Mouse (Mus musculus): ENCODE results near the gene Ypel1. TPM values are rescaled to one million over a fixed set of nuclear protein-coding genes. Genes with fewer than 3 reads are reported as not detected.

Ypel1 gene
- polyA plus RNA-seq, 1 experiment from 2014 or later, result 95.5 TPM

- DNase-seq (ENCODE audit: low spot score), result no peak
- H3K9me3 ChIP-seq, result no peaks in the 10 kb centered on the region
- 84% methylated on average over 7 of the region's 7 CpGs for WGBS
- H3K4me3 ChIP-seq, result no peak overlapping the region
- no peaks in the 10 kb centered on the region for H3K27me3 ChIP-seq (replicated peaks; ENCODE audit: low read depth, poor library complexity, severe bottlenecking)
- H3K36me3 ChIP-seq (replicated peaks), result peaks cover 97% of the 10 kb centered on the region
- H3K27ac ChIP-seq (replicated peaks), result no peak overlapping the region
- no peaks in the 10 kb centered on the region for H3K4me1 ChIP-seq
Observed at GRCm38 (mm10) chr16:17102630-17103220, 33.2 kb downstream of the Ypel1 start.

GRCm38 (mm10) chr16:17104600-17104999 is 35.1 kb downstream of the Ypel1 start:
- Histone ChIP-seq H3K27me3 (replicated peaks; ENCODE audit: low read depth, poor library complexity, severe bottlenecking) (no peaks in the 10 kb centered on the region), H3K4me1 (peaks cover 2% of the 10 kb centered on the region; the same call in 1 of the 2 replicates), H3K9me3 (no peaks in the 10 kb centered on the region), H3K27ac (replicated peaks) (no peak overlapping the region), H3K4me3 (no peak overlapping the region), H3K36me3 (replicated peaks) (peaks cover 94% of the 10 kb centered on the region)
- DNase-seq (ENCODE audit: low spot score), result no peak
- 95% methylated on average over 4 of the region's 4 CpGs for WGBS

- Histone ChIP-seq H3K4me1 (peaks cover 11% of the 10 kb centered on the region), H3K36me3 (replicated peaks) (peaks cover 72% of the 10 kb centered on the region), H3K4me3 (peak within 1 kb of the TSS; percentile 69), H3K9me3 (no peaks in the 10 kb centered on the region), H3K27me3 (replicated peaks; ENCODE audit: low read depth, poor library complexity, severe bottlenecking) (no peaks in the 10 kb centered on the region), H3K27ac (replicated peaks) (peak within 1 kb of the TSS; percentile 61)
- WGBS, result 10% methylated on average over 38 of the region's 38 CpGs
- DNase-seq (ENCODE audit: low spot score), result peak; percentile 77
Observed at GRCm38 (mm10) chr16:17110771-17111743, 41.6 kb downstream of the Ypel1 start, which contains the start of gene Ppil2. Ppil2 (minus strand) TSS chr16:17111257.

- H3K9me3 ChIP-seq, result no peaks in the 10 kb centered on the region
- no peak for DNase-seq (ENCODE audit: low spot score)
- peaks cover 10% of the 10 kb centered on the region for H3K4me1 ChIP-seq
- WGBS, result 89% methylated on average over 5 of the region's 5 CpGs
- peaks cover 100% of the 10 kb centered on the region for H3K36me3 ChIP-seq (replicated peaks)
- H3K4me3 ChIP-seq, result no peak overlapping the region
- no peaks in the 10 kb centered on the region for H3K27me3 ChIP-seq (replicated peaks; ENCODE audit: low read depth, poor library complexity, severe bottlenecking)
- H3K27ac ChIP-seq (replicated peaks), result no peak overlapping the region
Observed at GRCm38 (mm10) chr16:17117309-17117799, 47.9 kb downstream of the Ypel1 start.

DNA sequence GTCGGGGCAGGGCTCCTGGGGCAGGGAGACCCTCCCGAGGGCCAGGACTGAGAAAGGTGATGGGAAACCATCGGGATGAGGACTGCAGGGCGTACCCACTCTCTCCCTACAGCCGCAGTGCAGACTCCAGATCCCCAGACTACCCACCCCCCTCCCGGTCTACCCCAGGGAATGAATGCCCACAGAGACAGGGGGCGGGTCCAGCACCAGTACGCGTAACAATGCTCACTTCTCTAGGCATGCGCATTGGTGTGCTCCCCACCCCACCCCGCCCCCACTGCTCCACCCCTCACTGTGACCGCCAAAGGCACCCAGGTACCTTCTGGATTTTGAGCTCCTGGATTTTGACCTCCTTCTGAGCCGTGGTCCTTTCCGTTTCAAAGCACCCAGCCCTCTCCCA is 52.1 kb downstream of the Ypel1 start:
- no peak for DNase-seq (ENCODE audit: low spot score)
- Histone ChIP-seq H3K9me3 (no peaks in the 10 kb centered on the region), H3K4me3 (0 out of 2 replicates have a peak overlapping the region, but pooled peaks have one; percentile 17), H3K27ac (replicated peaks) (no peak overlapping the region), H3K27me3 (replicated peaks; ENCODE audit: low read depth, poor library complexity, severe bottlenecking) (no peaks in the 10 kb centered on the region), H3K36me3 (replicated peaks) (peaks cover 73% of the 10 kb centered on the region), H3K4me1 (peaks cover 38% of the 10 kb centered on the region)
- 53% methylated on average over 14 of the region's 14 CpGs for WGBS

DNA sequence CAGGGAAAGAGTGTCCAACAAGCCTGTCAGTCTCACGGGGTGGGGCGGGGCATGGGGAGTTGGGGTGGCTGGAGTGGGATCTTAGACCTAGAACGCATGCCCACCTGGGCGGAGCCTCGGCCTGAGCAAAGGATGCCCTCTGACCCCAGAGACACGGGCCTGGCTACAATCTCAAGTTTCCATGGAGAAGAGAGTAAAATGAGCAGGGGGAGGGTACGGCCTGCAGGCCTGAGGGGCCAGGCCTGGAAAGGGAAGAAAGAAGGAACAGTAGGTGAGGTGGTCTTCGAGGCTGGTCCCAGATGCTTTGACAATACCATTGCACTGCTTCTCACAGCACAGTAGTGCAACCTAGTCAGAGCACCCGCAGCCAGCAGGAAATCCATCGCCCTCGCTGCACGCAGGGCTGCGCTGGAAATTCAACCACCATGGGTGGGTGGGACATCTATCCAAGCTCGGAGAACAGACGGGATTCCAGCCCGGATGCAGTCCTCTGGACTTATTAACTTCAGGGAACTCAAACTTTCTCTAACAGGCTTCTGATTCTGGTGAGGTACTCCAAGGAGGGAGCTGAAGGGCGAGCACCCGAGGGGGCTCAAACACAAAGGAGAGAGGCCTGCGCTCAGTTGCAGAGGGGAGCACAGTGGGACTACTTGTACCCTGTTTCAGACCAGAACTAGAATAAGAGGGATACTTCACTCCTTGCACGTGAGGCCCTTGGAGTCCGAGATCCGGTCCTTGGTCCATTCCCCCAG is 54.8 kb downstream of the Ypel1 start:
- WGBS, result 2% methylated on average over 22 of the region's 22 CpGs

DNA sequence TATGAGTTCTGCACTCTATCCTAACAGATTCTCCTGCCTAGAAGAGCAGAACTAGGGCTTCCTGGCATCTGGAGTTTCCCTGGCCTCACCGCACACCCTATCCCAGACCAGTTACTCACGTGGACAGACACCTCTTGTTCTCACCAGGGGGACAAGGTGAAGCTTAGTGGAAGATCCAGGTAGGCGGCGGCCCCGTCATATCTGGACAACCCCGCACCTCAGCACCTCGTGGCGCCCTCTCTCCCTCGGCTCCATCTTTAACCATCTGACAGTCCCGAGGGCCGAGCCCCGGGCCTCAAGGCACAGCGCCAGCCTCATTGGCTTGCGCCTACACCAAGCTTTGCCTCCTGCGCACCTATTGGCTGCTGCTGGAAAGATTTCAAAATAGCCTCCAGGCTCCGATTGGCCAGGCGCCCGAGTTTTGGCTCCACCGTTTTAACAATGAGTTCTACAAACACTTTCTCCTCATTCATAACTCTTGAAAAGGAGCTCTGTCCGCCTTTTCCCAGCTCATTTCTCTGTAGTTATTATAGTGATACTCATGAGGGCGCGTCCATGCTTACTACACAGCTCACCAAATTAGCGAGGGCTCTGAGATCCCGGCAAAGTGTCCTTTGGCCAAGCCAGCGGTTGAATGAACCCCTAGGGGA is 55.5 kb downstream of the Ypel1 start, which contains the start of gene 2610318N02Rik:
TSS of gene 2610318N02Rik (minus strand) at position 297 of the 650 bp plus-strand sequence.
- Histone ChIP-seq H3K36me3 (replicated peaks) (peaks cover 46% of the 10 kb centered on the region), H3K27ac (replicated peaks) (peak within 1 kb of the TSS; percentile 91), H3K9me3 (no peaks in the 10 kb centered on the region), H3K4me3 (peak within 1 kb of the TSS; percentile 73), H3K4me1 (peaks cover 38% of the 10 kb centered on the region), H3K27me3 (replicated peaks; ENCODE audit: low read depth, poor library complexity, severe bottlenecking) (no peaks in the 10 kb centered on the region)
- under 1% methylated on average over 25 of the region's 25 CpGs for WGBS
- DNase-seq (ENCODE audit: low spot score), result peak; percentile 92

More for the DNA sequence above, 54.8 kb downstream of the Ypel1 start:
- Histone ChIP-seq H3K27ac (replicated peaks) (peak overlapping the region; percentile 91), H3K36me3 (replicated peaks) (peaks cover 46% of the 10 kb centered on the region), H3K27me3 (replicated peaks; ENCODE audit: low read depth, poor library complexity, severe bottlenecking) (no peaks in the 10 kb centered on the region), H3K4me1 (peaks cover 38% of the 10 kb centered on the region), H3K9me3 (no peaks in the 10 kb centered on the region), H3K4me3 (peak overlapping the region; percentile 73)
- peak; percentile 90 for DNase-seq (ENCODE audit: low spot score)

- Histone ChIP-seq H3K27ac (replicated peaks) (no peak overlapping the region), H3K4me3 (no peak overlapping the region), H3K4me1 (peaks cover 44% of the 10 kb centered on the region), H3K36me3 (replicated peaks) (peaks cover 31% of the 10 kb centered on the region), H3K9me3 (no peaks in the 10 kb centered on the region), H3K27me3 (replicated peaks; ENCODE audit: low read depth, poor library complexity, severe bottlenecking) (no peaks in the 10 kb centered on the region)
- DNase-seq (ENCODE audit: low spot score), result peak; percentile 44
- 95% methylated on average over 1 of the region's 1 CpGs for WGBS
Observed at GRCm38 (mm10) chr16:17127292-17127691, 57.8 kb downstream of the Ypel1 start.

- Histone ChIP-seq H3K27me3 (replicated peaks; ENCODE audit: low read depth, poor library complexity, severe bottlenecking) (no peaks in the 10 kb centered on the region), H3K4me3 (peak overlapping the region; percentile 87), H3K9me3 (no peaks in the 10 kb centered on the region), H3K36me3 (replicated peaks) (peaks cover 15% of the 10 kb centered on the region), H3K27ac (replicated peaks) (peak overlapping the region; percentile 93), H3K4me1 (peaks cover 23% of the 10 kb centered on the region)
- peak; percentile 52 for DNase-seq (ENCODE audit: low spot score)
- 4% methylated on average over 43 of the region's 43 CpGs for WGBS
Observed at GRCm38 (mm10) chr16:17131191-17132088, 61.9 kb downstream of the Ypel1 start.

DNA sequence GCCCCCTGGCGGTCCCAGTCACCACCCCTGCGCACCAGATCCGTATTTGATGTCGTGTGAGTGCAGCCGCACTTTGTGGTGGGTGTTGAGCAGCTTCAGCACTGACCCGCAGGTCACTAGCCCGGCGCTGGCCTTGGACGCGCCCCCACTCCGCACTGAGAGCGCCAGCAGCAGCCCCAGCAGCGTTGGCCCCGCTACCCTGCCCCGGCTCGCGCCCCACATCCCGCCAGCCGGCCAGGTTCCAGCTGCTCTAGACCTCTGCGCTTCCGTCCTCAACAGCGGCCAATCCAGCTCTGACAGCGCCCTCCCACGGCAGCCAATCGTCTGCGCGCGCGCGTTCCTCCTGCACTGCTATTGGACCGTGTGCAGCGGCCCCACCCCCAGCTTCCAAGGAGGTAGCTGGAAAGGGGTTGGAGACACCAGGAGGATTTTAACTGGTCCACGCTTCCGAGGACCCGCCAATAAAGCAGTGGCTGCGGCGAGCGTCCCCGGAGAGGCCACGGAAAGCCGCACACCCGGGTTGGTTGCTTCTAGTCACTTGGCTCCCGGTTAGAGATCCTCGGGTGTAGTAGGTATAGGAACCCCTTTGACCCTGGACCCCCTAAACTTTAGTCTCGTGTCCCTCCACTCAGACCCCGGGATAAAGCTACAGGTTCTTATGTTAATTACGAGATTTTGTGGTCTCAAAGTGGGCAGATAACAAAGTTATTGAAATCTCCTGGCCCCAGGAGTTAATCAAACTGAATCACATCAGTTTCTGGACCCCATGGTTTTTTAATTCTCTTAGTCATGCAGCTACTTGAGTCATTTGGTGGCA is 62.8 kb downstream of the Ypel1 start, which contains the start of gene Sdf2l1:
TSS of gene Sdf2l1 (minus strand) at position 295 of the 817 bp plus-strand sequence.
- H3K36me3 ChIP-seq (replicated peaks), result peaks cover 15% of the 10 kb centered on the region
- H3K4me3 ChIP-seq, result peak within 1 kb of the TSS; percentile 87
- H3K27me3 ChIP-seq (replicated peaks; ENCODE audit: low read depth, poor library complexity, severe bottlenecking), result no peaks in the 10 kb centered on the region
- DNase-seq (ENCODE audit: low spot score), result peak; percentile 99
- H3K27ac ChIP-seq (replicated peaks), result peak within 1 kb of the TSS; percentile 93
- WGBS, result under 1% methylated on average over 47 of the region's 47 CpGs
- peaks cover 23% of the 10 kb centered on the region for H3K4me1 ChIP-seq
- no peaks in the 10 kb centered on the region for H3K9me3 ChIP-seq

Measured in embryonic facial prominence, embryonic 10.5 days (tissue).